Mouse (Mus musculus) c-Kit-positive CD71-negative TER-119-negative erythroid progenitor cells, embryonic 14.5 days (primary cell): Measurements from ENCODE around the gene Ears2.

Experiments
- DNase-seq: peaks from one replicate; pipeline ENCODE4 v3.0.0-alpha.2; 2013; ENCODE audit warnings: low read depth

Ears2 gene

GRCm38 (mm10) chr7:122045181-122045634 lies 21.9 kb downstream of the Ears2 start:
- no peak for DNase-seq

- DNase-seq = no peak
Observed at GRCm38 (mm10) chr7:122044106-122044505, 23.0 kb downstream of the Ears2 start.

- no peak for DNase-seq
Observed at GRCm38 (mm10) chr7:122034348-122034747, 32.7 kb downstream of the Ears2 start.

GRCm38 (mm10) chr7:122033371-122033770 lies 33.7 kb downstream of the Ears2 start:
- no peak for DNase-seq

- no peak for DNase-seq
Observed at GRCm38 (mm10) chr7:122022131-122022530, 44.9 kb downstream of the Ears2 start.

- DNase-seq = peak; percentile 70
Observed at GRCm38 (mm10) chr7:122020667-122021354, 46.3 kb downstream of the Ears2 start, which contains the start of gene Gga2. Gene Gga2 (minus strand): TSS chr7:122021222.

- no peak for DNase-seq
Observed at GRCm38 (mm10) chr7:122020273-122020666, 46.8 kb downstream of the Ears2 start.

- no peak for DNase-seq
Observed at GRCm38 (mm10) chr7:122018978-122019377, 48.1 kb downstream of the Ears2 start.

GRCm38 (mm10) chr7:122018247-122018646 lies 48.8 kb downstream of the Ears2 start:
- DNase-seq = peak; percentile 47

- no peak for DNase-seq
Observed at GRCm38 (mm10) chr7:122015734-122016133, 51.3 kb downstream of the Ears2 start.

- DNase-seq = no peak
Observed at GRCm38 (mm10) chr7:122015105-122015504, 52.0 kb downstream of the Ears2 start.

GRCm38 (mm10) chr7:122012949-122013348 lies 54.1 kb downstream of the Ears2 start:
- no peak for DNase-seq

GRCm38 (mm10) chr7:122012370-122012769 lies 54.7 kb downstream of the Ears2 start:
- no peak for DNase-seq

- DNase-seq = no peak
Observed at GRCm38 (mm10) chr7:122000396-122000795, 66.7 kb downstream of the Ears2 start.

- DNase-seq = no peak
Observed at GRCm38 (mm10) chr7:121995961-121996360, 71.1 kb downstream of the Ears2 start.
